Mouse (Mus musculus) hindbrain, embryonic 12.5 days (tissue): ENCODE measurements around the gene Ireb2. TPM values are rescaled to one million over a fixed set of nuclear protein-coding genes. Genes with fewer than 3 reads are reported as not detected.
"Not testable (repeated sequence)": the region's sequence is repeated elsewhere in the genome, so short reads cannot be mapped to it uniquely, and the experiment has no call there.

ENCODE experiments used
- ATAC-seq: fragments of 200-750 bp; cut with Nextera tagmentation; 2 replicates; pipeline ENCODE4 v1.8.0; 2017; ENCODE audit warnings: moderate TSS enrichment; ENCODE audit not compliant: low FRiP score
- H3K27ac ChIP-seq: fragments of 300-500 bp; sonication (generic); 2 replicates; pipeline ENCODE4 v1.5.1; 2016; ENCODE audit warnings: mild to moderate bottlenecking
- H3K27me3 ChIP-seq: fragments of 300-500 bp; sonication (generic); 2 replicates; pipeline ENCODE4 v1.6.1; 2016; ENCODE audit warnings: mild to moderate bottlenecking
- H3K36me3 ChIP-seq: fragments of 300-500 bp; sonication (generic); 2 replicates; pipeline ENCODE4 v1.6.1; 2016; ENCODE audit warnings: mild to moderate bottlenecking
- H3K4me1 ChIP-seq: fragments of 300-500 bp; sonication (generic); 2 replicates; pipeline ENCODE4 v1.6.1; 2016
- H3K4me2 ChIP-seq: fragments of 300-500 bp; sonication (generic); replicated peaks from 2 replicates; pipeline ENCODE4 v1.6.1; 2016; ENCODE audit warnings: mild to moderate bottlenecking
- H3K4me3 ChIP-seq: fragments of 300-500 bp; sonication (generic); 2 replicates; pipeline ENCODE4 v1.5.1; 2016; ENCODE audit warnings: mild to moderate bottlenecking
- H3K9ac ChIP-seq: fragments of 300-500 bp; sonication (generic); 2 replicates; pipeline ENCODE4 v1.6.1; 2016; ENCODE audit warnings: mild to moderate bottlenecking, moderate library complexity
- H3K9me3 ChIP-seq: fragments of 300-500 bp; sonication (generic); replicated peaks from 2 replicates; pipeline ENCODE4 v1.6.1; 2016; ENCODE audit warnings: mild to moderate bottlenecking
- whole genome bisulfite sequencing: fragments of 180-500 bp; shearing (Covaris S2); methylation state at CpG from one replicate; pipeline ENCODE4 v1.1.7; 2016; 5-methylcytosine and 5-hydroxymethylcytosine counted together
- polyA plus RNA-seq: library from polyadenylated mRNA; unstranded; fragments of >200 nt; fragmentation: Nextera tagmentation; extraction: Ambion mirVana; gene quantifications from 2 replicates; pipeline ENCODE4 v1.2.1, GENCODE M21; 2016

Ireb2 gene
- polyA plus RNA-seq, 1 experiment from 2014 or later: 65.6 TPM

DNA sequence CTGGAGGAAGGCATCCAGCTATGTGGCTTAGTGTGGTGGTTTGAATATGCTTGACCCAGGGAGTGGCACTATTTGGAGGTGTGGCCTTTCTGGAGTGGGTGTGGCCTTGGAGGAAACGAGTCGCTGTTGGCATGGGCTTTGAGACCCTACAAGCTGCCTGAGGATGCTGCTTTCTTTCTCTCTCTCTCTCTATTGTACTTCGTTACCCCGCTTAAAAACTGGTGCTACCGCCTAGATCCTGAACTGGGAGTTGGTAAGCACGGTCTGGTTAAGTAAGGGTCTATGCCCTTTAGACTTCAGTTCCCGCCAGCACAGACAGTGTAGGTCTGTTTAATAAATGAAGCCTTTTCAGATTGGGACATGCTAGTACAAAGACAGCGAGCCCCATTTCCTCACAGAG lies 52.8 kb downstream of the Ireb2 start:
- Histone ChIP-seq H3K4me1 (0 out of 2 replicates have a peak, but pooled peaks cover 2% of the 10 kb centered on the region), H3K36me3 (peaks cover 4% of the 10 kb centered on the region; the same call in 1 of the 2 replicates), H3K4me2 (peak overlapping the region; percentile 85), H3K27ac (no peak overlapping the region), H3K9ac (no peak overlapping the region), H3K27me3 (no peaks in the 10 kb centered on the region), H3K4me3 (peak overlapping the region; percentile 63), H3K9me3 (no peaks in the 10 kb centered on the region)
- ATAC-seq: peak; percentile 10
- 70% methylated on average over 8 of the region's 8 CpGs for WGBS

DNA sequence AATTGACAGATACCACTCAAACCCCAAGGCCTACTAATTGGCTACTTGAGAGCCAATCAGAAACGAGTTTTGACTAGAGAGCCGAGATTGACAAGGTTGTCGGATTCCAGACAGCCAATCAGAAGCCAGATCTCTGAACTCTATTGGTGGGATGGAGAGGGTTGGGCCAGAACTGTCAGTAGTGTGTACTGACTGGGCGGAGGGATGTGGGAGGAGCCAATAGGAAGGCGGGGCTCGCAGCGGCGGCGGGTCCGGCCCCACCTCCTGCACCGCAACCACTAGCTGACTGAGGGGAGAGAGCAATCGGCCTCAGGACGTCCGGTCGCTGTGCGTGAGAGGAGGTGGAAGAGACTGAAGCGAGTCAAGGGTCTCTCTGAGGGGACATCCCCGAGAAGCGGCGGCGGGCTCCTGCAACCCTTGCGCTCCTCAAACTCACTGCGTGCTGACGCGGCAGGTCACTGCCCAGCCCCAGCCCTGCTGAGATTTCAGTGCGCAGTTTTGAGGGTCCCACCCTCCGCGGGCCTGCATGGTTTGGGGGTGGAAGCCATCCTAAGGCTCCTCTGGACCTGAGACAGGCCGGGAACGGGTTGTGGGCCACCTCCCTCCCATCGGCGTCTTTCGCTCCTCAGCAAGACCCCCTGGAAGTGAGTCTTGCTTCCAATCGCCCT lies 53.6 kb downstream of the Ireb2 start, which contains the start of gene Hykk:
Gene Hykk, plus strand, starts transcription at position 274 of the 668 bp plus-strand sequence.
- H3K36me3 ChIP-seq: peaks cover 2% of the 10 kb centered on the region
- H3K9me3 ChIP-seq: no peaks in the 10 kb centered on the region
- H3K27me3 ChIP-seq: no peaks in the 10 kb centered on the region
- 0 out of 2 replicates have a peak, but pooled peaks cover 2% of the 10 kb centered on the region for H3K4me1 ChIP-seq
- peak within 1 kb of the TSS; percentile 49; the same call in 1 of the 2 replicates for H3K27ac ChIP-seq
- H3K4me3 ChIP-seq: peak within 1 kb of the TSS; percentile 63
- H3K9ac ChIP-seq: peak within 1 kb of the TSS; percentile 73
- H3K4me2 ChIP-seq: peak within 1 kb of the TSS; percentile 85
- peak; percentile 99 for ATAC-seq
- WGBS: under 1% methylated on average over 34 of the region's 34 CpGs

DNA sequence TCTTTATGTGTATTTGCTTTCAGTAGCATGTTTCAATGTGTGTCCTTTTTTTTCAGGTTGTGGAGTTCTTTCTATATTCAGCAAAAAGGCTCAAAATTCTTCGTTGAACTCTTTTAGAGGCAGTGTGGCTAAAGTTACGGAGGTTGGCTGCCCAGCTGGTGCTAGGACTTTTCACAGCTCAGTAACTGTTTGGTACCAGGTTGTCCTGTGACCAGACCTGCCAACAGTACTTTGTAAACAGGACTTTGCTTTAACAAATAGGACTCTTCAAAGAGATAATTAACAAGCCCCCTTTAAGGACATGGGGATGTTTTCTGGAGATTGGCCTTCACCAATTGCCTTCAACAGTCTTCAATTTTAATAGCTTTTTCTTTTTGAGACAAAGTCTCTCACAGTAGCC lies 54.6 kb downstream of the Ireb2 start:
- H3K4me1 ChIP-seq: 0 out of 2 replicates have a peak, but pooled peaks cover 2% of the 10 kb centered on the region
- no peak for ATAC-seq
- H3K9ac ChIP-seq: no peak overlapping the region
- no peak overlapping the region for H3K4me3 ChIP-seq
- H3K27me3 ChIP-seq: no peaks in the 10 kb centered on the region
- WGBS: 75% methylated on average over 2 of the region's 2 CpGs
- H3K36me3 ChIP-seq: peaks cover 9% of the 10 kb centered on the region
- no peaks in the 10 kb centered on the region for H3K9me3 ChIP-seq
- H3K27ac ChIP-seq: no peak overlapping the region
- no peak overlapping the region for H3K4me2 ChIP-seq

DNA sequence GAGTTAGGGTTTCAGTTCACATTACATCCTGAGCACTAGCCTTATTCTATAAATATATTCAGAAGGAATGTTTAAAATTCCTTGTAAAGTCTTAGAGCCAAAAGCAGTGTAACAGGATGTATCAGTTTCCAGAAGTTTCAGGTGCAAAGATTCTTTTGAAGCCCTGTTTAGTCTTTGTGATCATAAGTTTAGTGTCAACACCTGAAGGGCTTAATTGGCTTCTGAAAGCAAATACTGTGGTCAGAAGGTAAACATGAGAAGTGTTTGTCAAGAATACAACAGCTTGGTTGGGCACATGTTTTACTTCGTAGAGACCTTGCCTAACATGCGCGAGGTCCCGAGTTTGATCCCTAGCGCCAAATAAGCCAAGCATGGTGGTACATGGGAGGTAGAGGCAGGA lies 55.2 kb downstream of the Ireb2 start:
- H3K27me3 ChIP-seq: no peaks in the 10 kb centered on the region
- H3K4me1 ChIP-seq: 0 out of 2 replicates have a peak, but pooled peaks cover 2% of the 10 kb centered on the region
- no peak overlapping the region for H3K4me3 ChIP-seq
- no peaks in the 10 kb centered on the region for H3K9me3 ChIP-seq
- no peak overlapping the region for H3K9ac ChIP-seq
- ATAC-seq: no peak
- WGBS: 95% methylated on average over 5 of the region's 5 CpGs
- H3K36me3 ChIP-seq: peaks cover 9% of the 10 kb centered on the region
- H3K27ac ChIP-seq: no peak overlapping the region
- no peak overlapping the region for H3K4me2 ChIP-seq

DNA sequence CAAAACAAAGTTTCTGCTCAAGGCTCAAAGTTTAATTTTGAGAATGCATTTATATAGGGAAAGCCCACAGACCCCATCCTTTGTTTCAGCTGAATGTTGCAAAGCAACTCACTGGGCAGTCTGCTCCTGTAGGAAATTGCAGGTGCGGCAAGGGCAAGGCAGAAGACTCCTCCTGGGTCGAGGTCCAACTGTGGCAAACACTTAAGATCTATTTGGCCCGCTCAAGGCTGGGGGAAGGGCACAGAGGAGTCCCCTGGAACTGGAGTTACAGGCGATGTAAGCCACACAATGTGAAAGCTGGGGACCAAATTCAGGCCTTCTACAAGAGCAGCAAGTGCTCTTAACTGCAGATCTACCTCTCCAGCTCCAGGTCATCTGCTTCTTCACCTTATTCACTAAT lies 56.4 kb downstream of the Ireb2 start:
- H3K4me3 ChIP-seq: no peak overlapping the region
- H3K9me3 ChIP-seq: no peaks in the 10 kb centered on the region
- no peak for ATAC-seq
- no peak overlapping the region for H3K4me2 ChIP-seq
- H3K27ac ChIP-seq: no peak overlapping the region
- WGBS: 57% methylated on average over 4 of the region's 4 CpGs
- H3K36me3 ChIP-seq: peaks cover 9% of the 10 kb centered on the region
- H3K4me1 ChIP-seq: 0 out of 2 replicates have a peak, but pooled peaks cover 2% of the 10 kb centered on the region
- H3K9ac ChIP-seq: no peak overlapping the region
- no peaks in the 10 kb centered on the region for H3K27me3 ChIP-seq

DNA sequence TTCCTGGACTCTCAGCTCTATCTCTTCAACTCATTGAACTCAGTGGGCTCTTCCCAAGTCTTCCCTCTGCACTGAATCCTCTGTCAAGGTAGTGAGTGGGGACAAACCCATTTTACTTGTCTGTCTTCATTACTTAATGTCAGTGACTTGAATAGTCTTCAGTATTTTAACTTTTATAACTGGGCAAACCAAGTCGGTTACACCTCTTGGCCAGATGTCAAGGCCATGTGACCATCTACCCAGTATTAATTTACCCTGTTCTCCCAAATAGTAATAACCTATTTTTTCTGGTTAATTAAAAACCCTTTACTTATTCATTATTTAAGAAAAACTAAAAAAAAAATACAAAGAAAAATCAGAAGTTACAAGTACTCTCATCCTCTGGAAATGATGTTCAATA lies 67.2 kb downstream of the Ireb2 start:
- ATAC-seq: no peak
- Histone ChIP-seq H3K4me1 (no peaks in the 10 kb centered on the region), H3K36me3 (no peaks in the 10 kb centered on the region), H3K27me3 (no peaks in the 10 kb centered on the region), H3K9ac (no peak overlapping the region), H3K27ac (no peak overlapping the region), H3K9me3 (no peaks in the 10 kb centered on the region), H3K4me3 (no peak overlapping the region), H3K4me2 (no peak overlapping the region)
- 98% methylated on average over 1 of the region's 1 CpGs for WGBS

DNA sequence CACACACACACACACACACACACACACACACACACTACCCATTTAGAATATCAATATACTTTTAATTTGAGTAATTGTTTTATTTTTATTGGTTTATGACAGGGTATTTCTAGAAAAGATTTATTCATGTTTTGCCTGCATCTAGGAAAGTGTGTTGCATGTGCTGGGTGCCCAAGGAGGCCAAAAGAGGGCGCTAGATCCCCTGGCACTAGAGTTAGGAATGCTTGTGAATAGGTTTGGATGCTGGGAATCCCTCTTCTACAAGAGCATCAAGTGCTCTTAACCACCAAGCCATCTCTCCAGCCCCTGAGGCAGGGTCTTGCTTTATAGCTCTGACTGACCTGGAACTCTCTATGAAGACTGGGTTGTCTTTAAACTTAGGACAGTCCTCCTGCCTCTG lies 68.2 kb downstream of the Ireb2 start:
- no peak overlapping the region for H3K4me3 ChIP-seq
- ATAC-seq: no peak
- H3K9me3 ChIP-seq: no peaks in the 10 kb centered on the region
- H3K9ac ChIP-seq: no peak overlapping the region
- no peaks in the 10 kb centered on the region for H3K4me1 ChIP-seq
- H3K27ac ChIP-seq: no peak overlapping the region
- no peaks in the 10 kb centered on the region for H3K27me3 ChIP-seq
- no peak overlapping the region for H3K4me2 ChIP-seq
- 14% methylated on average over 1 of the region's 1 CpGs for WGBS
- no peaks in the 10 kb centered on the region for H3K36me3 ChIP-seq

DNA sequence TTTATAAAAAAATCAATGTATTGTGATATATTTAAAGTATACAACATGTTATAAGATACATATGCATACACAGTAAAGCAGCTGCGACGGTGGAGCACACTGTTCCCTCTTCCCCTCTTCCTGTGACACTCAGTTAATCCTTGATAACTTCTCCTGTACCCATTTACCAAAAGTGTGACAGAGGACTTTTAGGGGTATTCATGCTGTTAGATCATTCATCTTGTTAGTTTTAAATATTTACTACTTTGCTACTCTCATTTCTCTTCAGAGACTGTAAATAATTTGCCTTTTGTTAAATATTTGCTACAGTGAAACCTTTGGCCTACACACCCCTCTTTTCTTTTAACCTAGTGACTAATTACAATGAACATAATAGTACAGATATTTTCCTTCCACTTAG lies 68.8 kb downstream of the Ireb2 start:
- no peak overlapping the region for H3K4me3 ChIP-seq
- no peaks in the 10 kb centered on the region for H3K9me3 ChIP-seq
- WGBS: 72% methylated on average over 2 of the region's 2 CpGs
- no peak for ATAC-seq
- H3K4me1 ChIP-seq: no peaks in the 10 kb centered on the region
- H3K27me3 ChIP-seq: no peaks in the 10 kb centered on the region
- no peak overlapping the region for H3K9ac ChIP-seq
- no peak overlapping the region for H3K4me2 ChIP-seq
- H3K27ac ChIP-seq: no peak overlapping the region
- no peaks in the 10 kb centered on the region for H3K36me3 ChIP-seq

DNA sequence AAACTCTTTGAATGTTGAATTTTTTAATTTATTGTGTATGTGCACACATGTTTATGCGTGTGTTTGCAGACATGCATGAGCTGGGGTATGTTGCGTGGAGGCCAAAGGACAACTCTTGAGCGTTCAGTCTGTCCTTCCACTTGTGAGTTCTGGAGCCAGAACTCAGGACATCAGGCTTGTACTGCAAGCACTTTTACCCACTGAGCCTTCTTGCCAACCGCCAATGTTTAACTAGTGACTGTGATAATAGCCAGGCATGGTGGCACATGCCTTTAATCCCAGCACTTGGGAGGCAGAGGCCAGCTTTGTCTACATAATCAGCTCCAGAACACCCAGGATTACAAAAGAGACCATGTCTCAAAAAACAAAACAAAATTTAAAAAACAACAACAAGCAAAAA lies 78.5 kb downstream of the Ireb2 start:
- peaks cover 4% of the 10 kb centered on the region; the same call in 1 of the 2 replicates for H3K36me3 ChIP-seq
- ATAC-seq: no peak
- H3K9me3 ChIP-seq: no peaks in the 10 kb centered on the region
- H3K4me3 ChIP-seq: no peak overlapping the region
- no peak overlapping the region for H3K4me2 ChIP-seq
- H3K9ac ChIP-seq: no peak overlapping the region
- WGBS: 97% methylated on average over 4 of the region's 4 CpGs
- H3K27ac ChIP-seq: no peak overlapping the region
- no peaks in the 10 kb centered on the region for H3K4me1 ChIP-seq
- H3K27me3 ChIP-seq: no peaks in the 10 kb centered on the region

DNA sequence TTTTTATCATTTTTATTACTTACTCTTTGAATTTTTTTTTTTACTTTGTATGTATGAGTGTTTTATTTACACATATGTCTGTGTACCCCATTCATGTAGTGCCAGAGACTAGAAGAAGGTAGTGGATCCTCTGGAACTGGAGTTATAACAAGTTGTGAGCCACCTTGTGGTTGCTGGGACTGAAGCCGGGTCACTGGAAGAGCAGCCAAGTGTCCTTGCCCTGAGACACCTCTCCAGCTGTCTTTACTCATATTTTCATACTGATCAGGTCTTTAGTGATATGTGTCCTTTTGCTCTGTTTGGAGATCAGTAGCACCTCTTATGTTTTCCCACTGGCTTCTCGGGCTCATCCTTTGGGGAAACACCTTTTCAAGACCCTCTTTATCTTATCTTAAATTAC lies 80.9 kb downstream of the Ireb2 start:
- Histone ChIP-seq H3K9me3 (no peaks in the 10 kb centered on the region), H3K4me1 (no peaks in the 10 kb centered on the region), H3K4me3 (no peak overlapping the region), H3K9ac (no peak overlapping the region), H3K27ac (no peak overlapping the region), H3K27me3 (no peaks in the 10 kb centered on the region), H3K4me2 (no peak overlapping the region), H3K36me3 (no peaks in the 10 kb centered on the region)
- 67% methylated on average over 2 of the region's 2 CpGs for WGBS
- ATAC-seq: no peak

DNA sequence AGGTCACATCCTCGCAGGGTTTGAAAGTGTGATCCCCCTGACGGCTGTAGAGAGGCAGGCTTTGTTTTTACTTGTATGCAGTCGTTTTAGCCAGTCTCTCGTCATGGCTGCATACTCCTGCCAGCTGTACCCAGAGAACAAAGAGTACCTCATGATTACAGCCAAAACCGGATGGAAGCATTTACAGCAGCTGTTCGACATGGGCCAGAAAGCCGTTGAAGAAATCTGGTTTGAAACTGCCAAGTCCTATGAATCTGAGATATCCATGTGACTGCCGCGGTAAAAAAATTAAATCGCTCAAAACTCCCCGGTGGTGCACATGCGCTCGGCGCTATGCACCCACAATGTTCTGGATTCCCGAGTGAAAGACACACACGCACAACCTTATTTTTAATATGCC lies 82.7 kb downstream of the Ireb2 start:
- WGBS: 79% methylated on average over 16 of the region's 16 CpGs
- Histone ChIP-seq H3K4me2 (no peak overlapping the region), H3K27me3 (no peaks in the 10 kb centered on the region), H3K9ac (no peak overlapping the region), H3K27ac (no peak overlapping the region), H3K36me3 (no peaks in the 10 kb centered on the region), H3K4me1 (peaks cover 2% of the 10 kb centered on the region; the same call in 1 of the 2 replicates), H3K4me3 (no peak overlapping the region), H3K9me3 (no peaks in the 10 kb centered on the region)
- no peak for ATAC-seq

DNA sequence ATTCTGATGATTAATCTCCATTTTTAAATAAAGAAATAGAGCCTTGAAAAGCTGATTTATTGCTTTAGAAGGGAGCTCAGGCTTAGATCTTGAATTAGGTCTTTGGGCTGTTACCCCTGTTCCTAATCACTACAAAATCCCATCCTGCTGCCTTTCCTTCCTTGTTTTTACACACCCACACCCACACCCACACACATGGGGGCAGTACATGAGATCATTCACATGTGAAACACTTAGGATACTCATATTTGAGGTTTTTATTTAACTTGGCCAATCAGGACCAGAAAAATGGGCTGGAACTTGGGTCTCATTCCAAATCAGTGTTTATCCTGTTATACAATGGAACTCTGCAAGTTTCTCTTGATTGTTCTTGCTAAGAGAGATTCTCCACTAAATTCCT lies 85.9 kb downstream of the Ireb2 start:
- Histone ChIP-seq H3K36me3 (peaks cover 17% of the 10 kb centered on the region), H3K4me3 (no peak overlapping the region), H3K4me1 (peaks cover 22% of the 10 kb centered on the region), H3K4me2 (no peak overlapping the region), H3K9me3 (no peaks in the 10 kb centered on the region), H3K9ac (no peak overlapping the region), H3K27ac (no peak overlapping the region), H3K27me3 (no peaks in the 10 kb centered on the region)
- no peak for ATAC-seq

DNA sequence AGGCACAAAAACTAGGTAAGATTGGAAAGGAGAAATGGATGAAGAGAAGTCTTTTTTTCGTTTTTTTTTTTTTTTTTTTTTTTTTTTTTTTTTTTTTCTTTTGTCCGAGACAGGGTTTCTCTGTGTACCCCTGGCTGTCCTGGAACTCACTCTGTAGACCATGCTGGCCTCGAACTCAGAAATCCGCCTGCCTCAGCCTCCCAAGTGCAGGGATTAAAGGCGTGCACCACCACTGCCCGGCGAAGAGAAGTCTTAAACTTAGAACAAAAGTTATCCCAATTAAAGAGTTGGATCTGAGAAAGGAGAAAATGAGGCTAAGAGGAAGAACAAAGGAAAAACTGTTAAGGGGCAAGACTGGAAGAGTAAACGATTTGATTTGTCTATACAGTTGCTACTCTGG lies 86.6 kb downstream of the Ireb2 start:
- peak overlapping the region; percentile 89 for H3K4me3 ChIP-seq
- H3K27me3 ChIP-seq, H3K9me3 ChIP-seq: not testable (repeated sequence)
- 50% methylated on average over 8 of the region's 8 CpGs for WGBS
- H3K36me3 ChIP-seq: peaks cover 22% of the 10 kb centered on the region
- ATAC-seq: peak; percentile 67
- peak overlapping the region; percentile 96 for H3K27ac ChIP-seq
- peak overlapping the region; percentile 87; the same call in 1 of the 2 replicates for H3K9ac ChIP-seq
- H3K4me2 ChIP-seq: peak overlapping the region; percentile 74
- H3K4me1 ChIP-seq: peaks cover 22% of the 10 kb centered on the region
